Mouse (Mus musculus) mouse trophoblast stem cell (cell line): ENCODE results near the gene Frrs1l.

Source experiments
- in situ Hi-C, 2 experiments: fragments of 300-500 bp; cut with MseI, MboI; formaldehyde crosslinking; loops; 2 replicates in 1 of 2; 3 replicates in 1 of 2; pipeline ENCODE4 v1.15.1; 2025

Gene Frrs1l

DNA sequence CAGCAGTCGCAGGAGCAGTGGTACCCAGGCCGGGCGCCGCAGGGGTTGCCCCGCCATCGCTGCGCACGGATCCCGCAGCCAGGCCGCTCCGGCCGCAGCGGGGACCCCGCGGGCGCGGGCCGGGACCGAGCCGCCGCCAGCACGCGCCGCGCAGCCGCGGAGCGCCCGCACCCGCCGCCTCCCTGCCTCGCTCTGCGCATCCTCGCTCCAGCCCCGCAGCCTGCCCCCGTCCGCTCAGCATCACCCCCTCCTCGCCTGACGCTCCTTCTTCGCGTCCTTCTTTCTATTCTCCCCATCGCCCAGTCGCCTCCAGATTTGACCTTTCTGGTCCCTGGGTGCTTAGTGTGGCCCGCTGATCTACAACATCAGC is at the start of gene Frrs1l:
Frrs1l (minus strand) TSS at position 177 of the 370 bp plus-strand sequence.
- in situ Hi-C loops: no loop called here

DNA sequence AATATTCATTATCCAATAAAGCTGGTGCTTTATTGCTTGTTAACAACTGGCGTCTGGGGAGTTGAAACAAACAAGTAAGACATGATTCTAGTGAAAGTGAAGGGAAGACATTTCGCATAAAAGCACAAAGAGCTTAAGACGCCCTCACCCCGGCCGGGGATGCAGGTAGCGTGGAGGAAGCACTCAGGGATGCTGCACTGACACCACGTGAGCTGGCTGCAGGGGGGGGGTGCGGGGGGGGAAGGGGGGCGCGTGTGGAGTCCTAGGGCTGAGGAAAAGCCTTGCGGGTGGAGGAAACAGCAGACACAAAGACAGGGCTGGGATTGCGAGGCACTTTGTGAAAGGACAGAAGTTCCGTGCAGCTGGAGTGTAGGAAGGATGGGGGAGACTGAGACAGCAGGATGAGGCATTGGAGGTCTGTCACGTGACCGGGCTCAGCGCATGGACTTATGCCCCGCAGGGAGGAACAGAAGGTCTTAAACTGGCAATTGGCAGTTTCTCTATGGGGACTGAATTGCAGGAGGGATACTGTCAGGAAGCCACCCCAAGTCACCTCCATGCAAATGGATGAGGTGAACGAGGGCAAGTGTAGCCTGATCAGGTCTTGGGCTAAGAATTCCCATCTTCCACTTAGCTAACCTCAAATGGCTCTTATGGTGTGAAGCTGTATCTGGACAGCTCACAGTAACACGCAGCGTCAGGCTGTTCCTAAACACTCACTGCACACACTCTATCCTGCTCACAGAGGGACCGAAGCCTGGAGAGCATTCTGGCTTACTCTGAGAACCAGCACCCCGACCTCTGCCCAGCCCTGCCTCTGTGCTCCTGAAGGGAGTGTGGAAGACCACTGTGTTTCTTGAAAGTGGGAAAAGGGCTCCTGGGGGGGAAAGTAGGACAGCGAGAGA is 49.2 kb upstream of the Frrs1l start:
- in situ Hi-C loops: no loop called here

DNA sequence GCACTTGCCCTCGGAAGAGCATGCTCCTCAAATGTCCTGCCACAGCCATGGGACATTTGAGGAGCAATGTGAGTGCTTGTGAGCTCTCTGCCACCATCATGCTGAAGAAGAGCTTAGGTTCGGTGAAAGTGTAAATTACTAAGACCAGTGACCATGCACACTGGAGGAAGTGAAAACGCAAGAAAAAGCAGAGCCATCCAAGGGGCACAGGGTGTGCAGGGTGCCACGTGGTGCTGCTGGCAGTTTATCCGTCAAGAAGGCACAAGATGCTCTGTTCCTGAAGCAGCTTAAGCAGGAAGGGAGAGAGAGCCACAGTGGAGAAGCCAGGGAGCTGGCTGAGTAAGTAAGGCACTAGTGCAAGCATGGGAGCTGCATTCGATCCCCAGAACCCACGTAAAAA is 47.4 kb upstream of the Frrs1l start:
- in situ Hi-C loops: no loop called here

DNA sequence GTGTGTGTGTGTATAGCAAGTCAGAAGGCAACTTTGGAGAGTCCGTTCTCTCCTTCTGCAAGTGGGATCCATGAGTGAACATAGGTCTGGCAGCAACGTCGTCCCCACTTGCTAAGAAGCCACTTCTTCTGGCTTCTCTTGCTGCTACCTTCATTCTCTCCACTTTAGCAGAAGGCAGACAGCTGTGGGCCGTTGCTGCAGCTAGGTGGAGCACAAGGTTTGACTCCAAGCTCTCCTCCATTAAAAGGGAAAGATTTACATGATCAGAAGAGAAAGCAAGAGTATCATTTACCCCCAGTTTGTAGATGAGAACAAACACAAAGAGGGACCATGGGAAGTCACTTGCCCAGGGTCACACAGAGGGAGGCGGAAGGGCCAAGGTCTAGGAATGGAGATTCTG is 44.0 kb upstream of the Frrs1l start:
- in situ Hi-C loops: no loop called here

DNA sequence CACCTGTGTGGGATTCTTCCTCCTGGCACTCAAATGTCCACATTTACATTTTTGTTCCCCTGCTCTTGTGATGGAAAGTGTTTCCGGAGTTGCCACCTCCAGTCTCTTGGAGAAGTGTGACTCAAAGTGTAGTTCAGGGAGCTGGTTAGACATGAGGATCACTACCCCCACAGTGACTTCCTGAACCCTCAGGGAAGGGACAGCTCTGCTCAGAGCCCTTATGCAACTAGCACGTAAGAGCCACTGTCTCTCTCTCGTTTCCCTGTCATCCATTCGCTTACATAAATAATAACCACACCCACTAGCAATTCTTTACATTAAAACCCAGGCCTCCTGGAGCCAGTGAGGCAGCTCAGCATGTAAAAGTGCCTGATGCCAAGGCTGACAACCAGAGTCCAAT is 41.2 kb upstream of the Frrs1l start:
- in situ Hi-C loops: no loop called here

DNA sequence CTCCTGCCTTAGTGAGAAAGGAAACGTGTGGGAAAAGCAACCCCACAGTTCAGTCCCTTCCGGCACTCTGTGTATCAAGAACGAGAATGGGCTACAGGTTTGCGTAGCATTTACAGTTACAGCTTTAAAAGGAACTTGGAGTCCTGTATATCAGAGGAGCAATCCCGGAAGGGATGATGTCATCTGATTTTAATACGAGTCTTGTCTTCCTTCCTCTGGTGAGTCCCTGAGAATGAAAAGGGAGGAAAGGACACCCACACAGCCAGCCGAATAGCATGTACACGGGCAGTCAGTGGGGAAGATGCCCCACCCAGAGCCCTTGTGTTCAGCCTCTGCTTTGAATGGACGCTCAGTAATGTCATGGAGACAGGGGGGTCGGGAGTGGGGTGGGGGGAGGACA is 37.8 kb upstream of the Frrs1l start:
- in situ Hi-C loops: loop anchor here in 1 of 2 experiments (10.0 kb wide), 1 partner anchor 117 kb away; the partner anchor contains the start of gene Epb41l4b

DNA sequence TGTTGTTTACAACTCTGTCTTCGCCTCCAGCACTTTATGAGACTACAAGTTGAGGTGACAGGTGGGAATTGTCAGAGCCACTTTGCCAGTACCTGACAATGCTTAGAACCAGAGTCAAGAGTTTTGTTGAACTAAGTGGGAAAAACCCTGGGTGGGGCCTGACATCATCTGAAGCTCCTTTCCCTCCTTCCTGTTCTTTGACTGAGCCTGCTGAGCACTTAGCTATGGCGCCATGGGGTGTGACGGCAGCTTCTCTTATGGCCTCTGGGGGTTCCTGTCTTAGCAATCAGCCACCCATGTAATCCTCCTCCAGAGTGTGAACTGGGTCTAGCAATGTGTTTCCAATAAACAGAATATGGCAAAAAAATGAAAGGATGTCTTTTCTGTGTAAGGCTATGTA is 33.3 kb upstream of the Frrs1l start:
- in situ Hi-C loops: loop anchor here in 1 of 2 experiments (10.0 kb wide), 1 partner anchor 121 kb away; the partner anchor contains the start of gene Epb41l4b

DNA sequence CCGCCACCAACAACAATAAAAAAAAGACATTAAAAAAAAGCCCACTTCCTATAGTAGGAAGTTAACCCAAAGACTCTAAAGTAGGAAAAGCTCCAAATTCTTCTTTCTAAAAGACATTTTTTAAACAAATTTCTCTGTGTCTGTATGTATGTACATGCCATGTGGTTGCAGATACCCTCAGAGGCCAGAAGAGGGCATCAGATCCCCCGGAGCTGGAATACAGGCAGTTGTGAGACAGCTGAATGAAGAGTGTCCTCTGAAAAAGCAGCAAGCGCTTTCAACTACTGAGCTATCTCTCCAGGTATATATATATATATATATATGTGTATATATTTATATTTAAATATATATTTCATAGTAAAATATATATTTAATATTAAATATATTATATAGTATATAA is 31.1 kb upstream of the Frrs1l start:
- in situ Hi-C loops: loop anchor here in 1 of 2 experiments (10.0 kb wide), 1 partner anchor 124 kb away; the partner anchor contains the start of gene Epb41l4b

DNA sequence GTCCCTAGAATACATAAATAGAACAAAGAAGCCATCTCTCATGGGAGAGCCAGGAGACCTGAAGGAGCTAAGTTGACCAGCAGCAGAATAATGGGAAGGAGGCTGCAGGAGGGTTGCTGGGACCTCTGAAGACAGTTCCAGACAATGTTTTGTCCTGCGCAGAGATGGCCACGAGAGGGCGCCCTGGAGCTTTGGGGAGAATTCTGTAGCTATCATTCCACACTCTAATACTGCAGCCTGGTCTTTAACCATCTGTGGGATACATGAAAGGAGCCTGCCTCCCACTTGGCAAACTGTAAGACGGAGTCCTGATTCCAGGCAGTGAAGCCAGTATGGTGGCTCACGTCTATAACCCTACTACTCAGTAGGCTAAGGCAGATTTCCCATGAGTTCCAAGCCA is 27.0 kb upstream of the Frrs1l start:
- in situ Hi-C loops: loop anchor here in 1 of 2 experiments (10.0 kb wide), 1 partner anchor 128 kb away; the partner anchor contains the start of gene Epb41l4b

DNA sequence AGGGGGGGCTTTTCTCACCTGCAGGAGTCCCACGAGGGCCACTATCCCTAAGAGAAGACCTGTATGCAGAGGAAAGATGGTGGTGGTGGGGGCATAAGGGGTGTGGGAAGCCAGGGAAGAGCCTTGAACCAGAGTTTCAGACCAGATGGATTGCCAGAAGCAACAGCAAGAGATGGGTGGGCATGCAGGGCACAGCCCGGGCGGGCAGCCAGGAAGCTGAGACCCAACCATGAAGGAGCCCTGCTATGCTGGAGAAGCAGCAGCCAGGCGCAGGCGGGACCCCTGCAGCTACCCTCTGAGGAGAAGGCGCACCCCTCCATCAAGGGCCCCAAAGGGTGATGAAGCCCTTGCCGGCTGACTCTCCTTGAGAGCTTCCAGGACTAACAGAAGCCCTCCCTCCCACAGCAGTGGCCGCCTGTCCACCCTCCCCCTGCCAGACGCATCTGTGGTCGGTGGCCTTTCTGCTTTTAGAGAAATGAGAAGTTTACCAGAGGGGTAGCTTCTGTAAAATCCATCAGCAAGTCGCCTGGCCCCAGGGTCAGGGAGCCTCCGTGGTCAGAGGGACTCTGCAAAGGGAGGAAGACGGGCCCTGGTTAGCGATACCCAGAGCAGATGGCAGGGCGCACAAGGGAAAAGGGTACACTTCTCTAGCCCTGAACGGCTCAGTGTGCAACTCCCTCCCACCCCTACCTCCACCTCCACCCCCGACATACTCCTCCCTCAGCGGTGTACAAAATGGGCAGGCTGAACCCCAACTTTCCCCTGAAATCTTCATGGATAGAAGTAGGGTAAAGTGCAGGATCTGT is 26.4 kb upstream of the Frrs1l start:
- in situ Hi-C loops: loop anchor here in 1 of 2 experiments (10.0 kb wide), 1 partner anchor 128 kb away; the partner anchor contains the start of gene Epb41l4b

DNA sequence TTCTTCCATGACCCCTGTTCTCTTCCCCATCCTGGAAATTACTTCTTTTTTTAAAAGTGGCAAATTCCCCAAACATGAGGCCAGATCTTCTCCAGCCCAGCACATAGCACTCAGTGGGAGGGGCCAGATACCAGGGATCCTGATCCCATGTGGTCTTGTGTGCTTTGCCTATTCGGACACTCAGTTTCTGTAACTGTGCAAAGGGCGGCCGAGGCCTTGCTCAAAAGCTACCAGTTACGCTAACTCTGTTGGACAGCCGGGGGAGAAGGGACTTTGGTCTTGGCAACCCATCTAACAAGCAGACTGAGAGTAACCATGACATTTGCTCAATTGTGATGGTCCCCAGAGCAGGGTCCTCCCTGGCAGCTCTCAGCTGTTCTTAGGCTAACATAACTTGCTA is 24.8 kb upstream of the Frrs1l start:
- in situ Hi-C loops: loop anchor here in 1 of 2 experiments (10.0 kb wide), 1 partner anchor 130 kb away; the partner anchor contains the start of gene Epb41l4b

DNA sequence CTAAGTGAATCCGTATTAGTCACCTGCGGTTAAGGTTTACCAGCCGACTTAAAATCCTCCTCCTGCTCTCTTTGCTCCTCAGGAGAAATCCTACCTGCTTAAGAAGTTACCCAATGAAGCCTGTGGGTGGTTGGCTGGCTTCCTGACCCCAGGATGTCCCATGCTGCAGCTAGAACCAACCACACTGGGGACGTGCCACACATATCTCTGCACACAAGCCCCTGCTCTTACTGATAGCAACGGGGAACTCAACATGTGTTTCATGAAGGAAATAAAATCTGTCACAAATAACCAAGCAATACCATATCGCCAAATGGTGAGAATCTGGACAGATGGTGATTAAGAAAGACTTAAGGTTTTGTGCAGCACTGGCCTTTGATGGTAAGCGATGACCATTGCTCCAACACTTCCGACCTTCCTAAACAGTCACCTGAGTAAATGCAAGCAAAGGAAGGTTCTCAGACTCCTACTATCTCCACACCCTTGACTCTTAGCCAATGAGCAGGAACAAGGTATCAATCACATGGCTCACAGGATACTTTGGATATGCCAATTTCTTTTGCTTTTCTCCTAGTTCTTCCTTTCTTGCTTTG is 21.4 kb upstream of the Frrs1l start:
- in situ Hi-C loops: loop anchor here in 1 of 2 experiments (10.0 kb wide), 1 partner anchor 133 kb away; the partner anchor contains the start of gene Epb41l4b

DNA sequence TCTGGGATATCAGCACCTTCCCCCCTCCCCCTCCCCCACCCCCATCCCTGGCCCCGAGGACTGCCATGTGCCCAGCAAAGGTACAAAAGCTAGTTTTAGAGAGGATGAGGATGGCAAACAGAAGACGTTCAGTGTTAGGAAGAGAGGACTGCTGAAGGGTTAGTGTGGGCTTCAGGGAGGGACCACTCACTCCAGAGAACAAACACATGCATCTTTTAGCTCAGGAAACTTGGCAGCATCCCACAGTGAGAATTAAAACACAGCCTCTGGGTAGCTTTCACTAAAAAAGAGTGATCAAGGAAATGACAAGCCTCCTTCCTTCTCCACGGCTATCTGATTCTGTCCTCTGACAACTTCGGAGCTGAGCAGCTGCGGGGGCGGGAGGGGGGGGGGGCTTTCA is 20.7 kb upstream of the Frrs1l start:
- in situ Hi-C loops: loop anchor here in 1 of 2 experiments (10.0 kb wide), 1 partner anchor 134 kb away; the partner anchor contains the start of gene Epb41l4b

DNA sequence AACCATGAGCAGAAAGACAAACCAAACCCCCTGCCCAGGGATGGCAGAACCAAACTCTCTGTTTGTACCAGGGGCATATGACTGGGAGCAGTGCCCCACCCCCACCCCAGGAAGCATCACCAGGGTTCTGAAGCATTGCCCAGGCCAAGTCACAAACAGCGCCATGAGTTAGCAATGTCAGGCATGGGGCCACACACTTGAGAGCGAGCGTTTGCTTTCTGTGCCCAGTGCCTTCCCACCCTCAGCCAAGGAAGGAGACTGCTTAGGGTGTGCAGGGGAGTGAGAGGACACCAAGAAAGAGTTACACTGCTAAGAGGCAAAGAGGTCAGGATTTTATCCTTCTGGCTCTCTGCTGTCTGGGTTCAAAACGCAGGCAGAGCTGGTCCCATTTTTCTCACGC is 20.2 kb upstream of the Frrs1l start:
- in situ Hi-C loops: loop anchor here in 1 of 2 experiments (10.0 kb wide), 1 partner anchor 134 kb away; the partner anchor contains the start of gene Epb41l4b

DNA sequence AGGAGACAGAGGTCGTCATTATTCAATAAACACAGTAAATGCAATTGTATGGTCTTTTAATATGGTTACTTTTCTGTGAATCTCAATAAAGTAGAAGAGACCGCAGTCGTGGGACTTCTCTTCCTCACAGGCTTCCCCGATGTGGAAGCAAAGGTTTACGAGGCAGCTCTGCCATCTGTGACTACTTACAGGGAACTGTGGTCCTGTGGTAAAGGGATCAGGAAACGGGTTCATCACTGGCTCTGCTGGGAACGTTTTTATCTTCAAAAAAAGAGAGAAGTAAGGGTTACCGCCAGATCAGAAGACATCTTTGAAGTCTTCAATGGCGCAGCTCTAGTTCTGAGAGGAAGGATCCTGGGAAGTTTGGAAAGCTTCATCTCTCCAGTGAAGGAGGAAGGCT is 17.5 kb upstream of the Frrs1l start:
- in situ Hi-C loops: no loop called here

DNA sequence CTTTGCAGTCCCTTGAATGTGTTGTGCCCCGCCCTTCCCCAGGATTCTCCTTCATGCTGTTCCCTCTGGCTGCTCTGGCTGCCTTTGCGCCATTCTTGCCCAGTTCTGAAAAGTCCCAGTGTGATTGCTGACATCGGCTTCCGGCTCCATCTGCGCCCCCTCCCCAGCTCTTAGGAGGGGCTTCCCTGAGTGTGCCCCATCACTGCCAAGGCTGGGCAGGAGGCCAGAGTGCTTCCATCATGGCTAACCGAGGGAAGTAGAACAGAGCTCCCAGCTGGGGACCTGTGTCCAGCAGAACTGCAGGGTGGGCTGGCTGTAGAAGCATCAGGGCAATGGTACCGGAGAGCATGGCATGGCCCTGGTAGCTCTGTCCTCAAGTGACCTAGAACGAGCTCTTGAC is 14.8 kb upstream of the Frrs1l start:
- in situ Hi-C loops: no loop called here

DNA sequence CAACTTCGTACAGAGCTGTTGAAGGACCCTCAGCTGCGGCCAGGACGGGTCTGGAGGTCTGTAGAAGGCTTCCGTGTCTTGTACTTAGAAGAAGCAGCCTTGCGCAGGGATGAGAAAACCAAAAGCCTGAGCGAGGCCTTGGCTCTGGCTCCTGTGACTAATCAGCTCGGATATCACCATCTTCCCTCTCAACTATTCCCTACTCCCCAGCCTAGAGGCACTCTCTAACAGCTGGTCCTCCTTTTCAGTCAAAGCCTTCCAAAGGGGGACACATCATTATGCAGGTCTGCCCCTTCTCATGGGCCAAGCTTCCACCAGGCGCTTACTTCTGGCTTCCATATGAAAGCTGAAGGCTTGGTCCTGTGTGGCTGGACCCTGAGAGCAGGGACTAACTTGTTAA is 13.7 kb upstream of the Frrs1l start:
- in situ Hi-C loops: no loop called here

DNA sequence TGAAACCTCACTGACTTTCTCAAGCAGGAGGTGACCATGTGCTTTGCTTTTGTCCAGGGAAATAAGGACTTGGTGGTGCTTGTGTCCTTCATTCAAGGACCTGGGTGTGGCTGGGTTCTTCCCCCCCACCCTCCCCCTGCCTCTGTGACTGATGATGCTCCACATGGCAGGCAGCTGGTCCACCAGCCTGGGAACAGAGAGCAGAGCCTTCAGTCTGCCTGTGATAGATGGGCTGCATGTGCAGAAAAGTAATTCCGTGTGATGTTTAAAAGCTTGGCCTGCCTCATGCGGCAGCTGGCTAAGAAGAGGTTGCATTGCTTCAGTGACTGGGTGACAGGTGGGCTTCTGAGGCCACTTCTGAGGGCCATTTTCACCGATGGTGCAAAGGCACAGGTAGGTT is 12.6 kb upstream of the Frrs1l start:
- in situ Hi-C loops: no loop called here

DNA sequence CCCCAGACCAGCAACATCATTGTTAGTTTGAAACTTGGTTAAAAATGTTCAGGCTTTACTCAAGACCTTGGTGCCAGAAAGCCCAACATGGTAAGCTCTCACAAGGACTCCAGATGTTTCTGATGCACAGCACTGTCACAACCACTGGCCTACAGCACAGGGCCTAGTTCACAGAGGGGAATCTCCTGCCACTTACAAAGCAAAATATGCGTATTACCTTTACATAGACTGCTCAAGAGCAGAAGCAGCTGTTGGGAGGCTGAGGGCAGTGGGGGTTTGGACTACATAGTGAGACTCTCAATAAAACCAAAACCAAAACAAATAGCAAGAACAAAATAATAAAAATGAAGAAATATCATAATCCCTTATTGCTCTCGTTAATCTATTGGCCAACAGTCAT is 11.2 kb upstream of the Frrs1l start:
- in situ Hi-C loops: no loop called here

DNA sequence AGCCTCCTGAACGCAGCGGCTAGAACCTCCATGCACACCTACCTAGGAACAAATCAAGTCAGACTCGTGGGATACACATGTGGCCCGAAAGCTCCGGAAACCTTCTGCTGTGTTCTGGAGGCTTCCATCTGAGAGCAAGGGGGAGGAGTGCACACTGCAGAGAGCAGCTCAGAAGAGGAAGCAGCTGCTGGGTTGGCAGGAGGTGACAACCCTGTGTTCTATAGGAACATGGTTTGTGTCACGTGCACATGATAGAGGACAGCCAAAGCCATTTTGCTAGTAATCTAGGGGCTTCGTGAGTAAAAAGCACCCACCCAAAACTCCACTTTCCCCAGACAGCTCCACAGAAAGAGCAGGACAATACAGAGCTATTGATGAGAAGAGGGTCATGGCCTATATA is 3.1 kb upstream of the Frrs1l start:
- in situ Hi-C loops: no loop called here

DNA sequence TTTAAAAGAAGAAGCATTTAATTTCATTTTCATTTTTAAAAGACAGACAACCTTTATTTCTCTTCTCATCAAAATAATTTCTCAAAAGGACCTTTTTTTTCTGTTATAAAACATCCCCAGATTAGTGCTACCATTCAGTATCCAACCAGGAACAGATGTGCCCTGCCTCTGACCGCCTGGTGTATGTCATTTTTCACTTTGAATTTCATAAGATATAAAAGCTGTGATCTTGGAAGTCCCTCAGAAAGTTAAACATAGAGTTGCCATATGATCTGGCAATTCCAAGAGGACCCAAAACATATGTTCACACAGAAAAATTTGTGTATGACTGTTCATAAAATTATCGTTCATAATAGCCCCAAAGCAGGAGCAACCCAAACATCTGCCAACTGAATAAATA is 1.8 kb upstream of the Frrs1l start:
- in situ Hi-C loops: no loop called here
